Mouse (Mus musculus): ENCODE measurements at regions not wholly inside any gene's neighbourhood (a gene's known extent, or its start where the extent isn't known, plus 50 kb on each side); places are given as distances from the start of the nearest gene placed in this dataset.

DNA sequence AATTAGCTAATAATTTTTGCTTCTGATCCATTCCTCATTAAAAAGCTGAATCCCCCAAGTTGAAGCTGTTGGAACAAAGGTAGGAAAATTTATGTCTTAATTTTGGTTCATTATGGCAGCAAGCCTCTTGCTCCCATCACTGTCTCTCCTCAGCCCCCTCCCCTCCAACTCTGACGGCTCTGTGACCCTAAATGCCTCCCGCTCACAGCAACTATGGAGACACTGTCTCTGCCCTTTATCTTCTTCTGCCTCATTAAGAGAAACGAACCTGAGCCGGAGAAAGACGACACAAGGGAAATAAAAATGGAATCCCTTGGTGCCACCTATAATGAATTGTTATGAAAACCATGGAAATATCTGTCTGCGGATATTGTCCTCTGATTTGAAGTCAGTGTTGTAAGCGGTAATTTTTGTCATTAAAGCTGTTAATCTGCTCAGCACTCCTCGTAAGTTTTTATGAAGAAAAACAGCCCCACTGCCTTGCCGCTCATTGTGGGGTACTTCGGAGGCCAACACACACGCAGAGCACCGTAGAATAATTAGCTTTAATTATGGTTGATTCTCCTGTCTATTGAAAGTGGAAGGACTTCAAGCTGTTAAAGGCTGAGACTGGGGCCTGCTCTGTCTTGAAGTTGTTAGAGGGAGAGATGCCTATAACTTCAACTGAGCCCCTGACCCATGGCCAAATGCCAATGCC lies 208.1 kb upstream of the Clint1 start:
- DNase-seq (ENCODE audit: low spot score in 2 of 2) = no peak

DNA sequence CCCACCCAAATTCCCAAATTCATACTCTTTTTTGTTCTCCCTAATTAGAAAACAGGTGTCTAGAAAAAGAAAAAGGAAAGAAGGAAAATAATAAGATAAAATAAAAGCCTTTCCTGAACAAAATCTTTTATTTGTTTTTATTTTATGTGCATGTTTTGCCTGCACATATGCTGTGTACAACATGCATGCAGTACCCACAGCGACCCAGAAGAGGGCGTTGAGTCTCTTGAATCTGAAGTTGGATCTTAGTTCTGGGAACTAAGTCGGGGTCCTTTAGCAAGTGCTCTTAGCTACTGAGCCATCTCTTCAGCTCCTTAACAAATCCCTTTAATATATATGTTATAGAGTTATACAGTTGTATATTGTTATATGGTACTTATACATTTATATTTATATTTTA lies 206.0 kb upstream of the Clint1 start:
- no peak for DNase-seq (ENCODE audit: low spot score in 2 of 2)

DNA sequence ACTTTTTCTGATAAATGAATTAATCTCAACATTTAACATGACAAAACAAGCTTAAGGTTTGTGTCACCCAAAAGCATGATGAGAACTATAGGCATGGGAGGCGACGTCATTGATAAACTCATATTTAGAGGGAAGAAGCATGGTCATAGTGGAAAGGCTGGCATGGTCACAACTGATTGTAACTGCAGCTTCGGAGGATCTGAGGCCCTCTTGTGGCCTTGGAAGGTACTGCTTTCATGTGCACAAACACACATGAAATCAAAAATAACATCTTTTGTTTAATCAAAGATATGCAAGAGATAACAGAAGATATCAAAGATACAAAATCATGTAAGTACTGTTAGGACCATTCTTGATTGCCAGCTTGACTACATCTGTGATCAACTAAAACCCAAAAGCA lies 204.0 kb upstream of the Clint1 start:
- peak in 1 of 2 experiments; percentile 57 for DNase-seq (ENCODE audit: low spot score in 2 of 2)

DNA sequence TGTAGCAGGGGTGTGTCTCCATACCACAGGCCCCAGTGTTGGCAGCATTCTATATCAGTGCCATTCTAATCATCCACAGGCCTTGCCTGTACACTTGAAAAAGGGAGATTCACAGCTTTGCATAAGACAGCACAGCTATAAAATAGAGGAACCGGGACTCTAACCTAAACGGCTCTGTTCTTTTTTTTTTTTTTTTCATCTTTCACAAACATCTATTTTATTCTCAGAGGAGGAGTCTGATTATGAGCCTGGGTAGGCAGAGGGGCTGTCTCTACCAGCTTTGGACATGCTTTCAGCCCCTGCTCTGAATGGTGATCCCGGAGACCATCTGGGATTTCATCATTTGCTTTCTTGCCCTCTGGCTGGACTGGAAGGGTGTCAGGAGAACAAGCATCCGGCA lies 195.6 kb upstream of the Clint1 start:
- DNase-seq (ENCODE audit: low spot score in 2 of 2) = no peak

DNA sequence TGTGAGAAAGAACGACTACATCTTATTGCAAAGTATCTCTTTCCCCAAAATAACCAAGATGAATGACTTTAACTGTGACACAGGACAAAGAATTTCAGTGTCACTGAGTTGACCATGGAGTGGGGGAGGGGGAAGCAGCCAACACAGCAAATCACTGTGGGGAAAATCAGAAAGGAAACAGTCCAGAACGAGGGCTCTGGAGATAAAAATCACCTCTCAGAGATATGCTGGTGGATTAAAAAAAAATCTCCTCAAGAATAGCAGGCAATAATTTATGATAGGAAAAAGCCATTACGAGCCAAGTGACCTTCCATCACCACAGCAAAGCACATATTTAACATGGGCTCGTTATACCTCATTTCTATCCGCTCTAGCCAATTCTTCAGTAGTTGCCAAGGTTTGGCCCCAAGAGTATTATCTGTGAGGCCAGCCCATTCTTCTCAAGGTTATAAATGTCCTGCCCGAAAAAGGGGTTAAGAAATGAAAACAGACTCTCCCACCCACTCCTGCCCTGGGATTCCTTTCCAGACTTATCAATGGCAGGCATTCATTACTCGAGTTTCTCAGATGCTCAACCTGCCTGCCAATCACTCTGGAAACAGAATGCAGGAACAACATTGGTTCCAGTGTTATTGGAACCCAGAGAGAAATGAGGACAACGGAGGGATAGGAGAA lies 181.6 kb upstream of the Clint1 start:
- no peak for DNase-seq (ENCODE audit: low spot score in 2 of 2)

DNA sequence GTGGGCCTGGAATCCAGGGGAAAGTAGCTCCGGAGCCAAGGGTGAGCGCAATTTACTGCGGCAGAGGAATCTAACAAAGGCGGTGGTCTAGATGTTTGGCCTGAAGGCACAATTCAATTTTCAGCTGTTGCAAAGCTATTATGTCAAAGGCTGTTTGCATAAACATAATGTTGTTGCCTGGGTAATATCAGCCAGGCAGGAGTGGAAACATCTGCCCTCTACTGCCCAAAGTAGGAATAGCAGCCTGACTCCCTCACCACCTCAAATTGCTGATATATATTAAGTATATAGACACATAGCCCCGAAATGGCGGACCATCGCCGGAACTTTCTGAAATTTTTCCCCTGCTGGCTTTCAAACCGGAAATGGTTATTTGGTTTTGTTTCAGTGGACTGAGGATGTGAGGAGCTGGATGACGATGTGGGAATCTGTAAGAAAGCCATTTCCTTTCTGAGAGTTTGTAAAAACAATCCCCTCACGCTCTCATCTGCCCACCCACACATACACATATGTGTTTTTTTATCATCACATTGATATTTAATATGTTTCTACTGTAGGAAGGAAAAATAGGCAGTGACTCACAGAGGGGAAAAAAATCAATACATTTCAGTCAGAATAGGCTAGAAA lies 173.1 kb upstream of the Clint1 start:
- DNase-seq (ENCODE audit: low spot score in 2 of 2) = peak; percentile 37 to 63

DNA sequence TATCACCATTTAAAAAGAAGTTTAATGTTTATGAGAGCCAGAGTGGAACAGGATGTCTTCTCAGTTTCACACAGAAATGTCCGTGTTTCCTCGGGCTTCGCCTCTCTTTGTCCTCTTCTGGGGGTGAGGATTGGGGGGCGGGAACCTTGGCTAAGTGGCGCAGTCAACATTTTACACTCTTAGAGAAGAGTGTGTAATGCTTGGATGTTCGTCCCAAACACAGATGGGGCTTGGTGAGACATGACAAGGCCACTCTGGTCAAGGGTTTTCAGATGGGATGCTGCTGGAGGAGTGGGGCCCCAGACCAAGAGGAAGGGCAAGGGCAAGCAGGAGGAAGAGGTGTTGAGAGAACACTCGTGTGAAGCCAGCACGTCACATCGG lies 172.6 kb upstream of the Clint1 start:
- no peak for DNase-seq (ENCODE audit: low spot score in 2 of 2)

DNA sequence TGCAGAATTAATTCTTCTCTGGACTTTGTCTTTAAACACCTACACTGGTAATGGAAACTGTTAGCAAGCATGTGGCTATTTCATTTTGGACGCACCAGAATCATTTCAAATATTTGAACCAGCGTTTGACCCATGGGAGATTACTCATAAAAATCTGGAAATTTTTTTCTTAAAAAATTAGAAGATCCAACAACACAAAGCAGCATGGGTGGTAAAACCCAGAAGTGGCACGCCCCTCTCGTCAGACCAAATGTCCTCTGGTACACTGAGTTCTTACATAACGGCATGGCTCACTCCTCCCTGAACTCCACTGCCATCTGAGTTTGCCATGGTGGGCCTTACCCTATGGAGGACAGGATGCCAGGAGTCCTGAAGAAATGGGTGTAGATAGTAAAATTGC lies 166.3 kb upstream of the Clint1 start:
- no peak for DNase-seq (ENCODE audit: low spot score in 2 of 2)

DNA sequence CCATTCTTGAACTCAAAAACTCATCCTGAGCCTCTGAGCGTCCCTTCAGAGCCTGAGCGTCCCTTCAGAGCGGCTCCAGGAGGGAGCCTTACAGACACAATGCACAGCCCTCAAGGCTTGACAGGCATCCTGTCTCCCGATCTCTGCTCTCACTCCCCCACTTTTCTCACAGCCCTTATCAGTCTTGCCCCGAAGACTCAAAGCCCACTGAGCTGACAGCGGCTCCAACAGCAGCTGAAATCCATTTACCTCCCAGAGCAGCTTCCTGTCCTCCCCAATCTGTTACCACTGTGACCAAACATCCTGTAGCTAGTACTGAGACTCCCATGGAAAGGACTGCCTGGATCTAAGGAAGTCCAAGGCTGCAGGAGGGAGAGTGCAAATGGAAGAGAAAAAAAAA lies 158.6 kb upstream of the Clint1 start:
- no peak for DNase-seq (ENCODE audit: low spot score in 2 of 2)

DNA sequence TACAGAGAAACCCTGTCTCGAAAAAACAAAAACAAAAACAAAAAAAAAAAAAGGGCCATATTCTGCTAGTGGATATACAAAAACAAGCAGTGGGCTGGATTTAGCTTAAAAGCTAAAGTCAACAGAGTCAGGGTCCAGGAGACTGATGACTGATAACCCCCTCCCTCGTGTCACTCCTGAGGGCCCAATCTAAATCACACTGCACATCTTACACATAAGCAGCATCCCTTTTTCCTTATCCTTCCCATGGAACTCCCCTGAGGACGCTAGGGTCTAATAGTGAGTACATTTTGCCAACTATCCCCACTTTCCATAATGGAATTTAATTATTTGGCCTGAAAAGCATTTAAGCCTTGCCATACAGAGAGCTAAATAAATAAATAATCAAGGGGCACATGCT lies 150.3 kb upstream of the Clint1 start:
- DNase-seq (ENCODE audit: low spot score in 2 of 2) = no peak

DNA sequence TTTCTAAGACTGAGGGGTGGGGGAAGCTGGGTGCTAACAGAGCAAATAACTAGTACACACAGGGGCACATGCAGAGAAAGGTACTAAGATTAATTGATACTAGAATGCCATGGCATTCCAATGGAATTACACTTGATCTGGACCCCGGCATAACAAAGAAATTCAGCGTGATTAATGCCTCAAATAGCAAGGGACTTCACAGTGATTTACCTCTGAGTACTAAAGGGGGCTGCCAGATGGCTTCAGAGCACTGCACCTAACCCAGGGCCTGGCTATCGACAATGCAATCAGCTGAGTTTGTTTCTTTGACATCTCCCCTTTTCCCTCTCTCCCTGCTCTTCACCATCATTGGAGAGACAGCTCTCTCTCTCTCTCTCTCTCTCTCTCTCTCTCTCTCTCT lies 148.9 kb upstream of the Clint1 start:
- DNase-seq (ENCODE audit: low spot score in 2 of 2) = no peak

DNA sequence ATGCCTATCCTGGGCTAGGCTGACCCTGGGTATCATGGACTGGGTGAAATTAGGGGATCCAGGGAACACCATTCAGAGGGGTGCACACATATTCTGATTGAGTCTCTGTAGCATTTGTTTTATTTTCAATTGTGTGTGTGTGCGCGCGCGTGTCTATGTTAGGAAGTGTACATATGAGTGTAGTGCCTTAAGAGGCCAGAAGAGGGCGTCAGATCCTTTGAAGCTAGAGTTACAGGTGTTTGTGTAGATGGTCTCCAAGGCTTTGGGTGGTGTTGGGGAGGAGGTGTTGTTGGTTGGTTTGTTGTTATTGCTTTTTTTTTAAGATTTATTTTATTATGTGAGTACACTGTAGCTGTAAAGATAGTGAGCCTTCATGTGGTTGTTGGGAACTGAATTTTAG lies 147.4 kb upstream of the Clint1 start:
- no peak for DNase-seq (ENCODE audit: low spot score in 2 of 2)

DNA sequence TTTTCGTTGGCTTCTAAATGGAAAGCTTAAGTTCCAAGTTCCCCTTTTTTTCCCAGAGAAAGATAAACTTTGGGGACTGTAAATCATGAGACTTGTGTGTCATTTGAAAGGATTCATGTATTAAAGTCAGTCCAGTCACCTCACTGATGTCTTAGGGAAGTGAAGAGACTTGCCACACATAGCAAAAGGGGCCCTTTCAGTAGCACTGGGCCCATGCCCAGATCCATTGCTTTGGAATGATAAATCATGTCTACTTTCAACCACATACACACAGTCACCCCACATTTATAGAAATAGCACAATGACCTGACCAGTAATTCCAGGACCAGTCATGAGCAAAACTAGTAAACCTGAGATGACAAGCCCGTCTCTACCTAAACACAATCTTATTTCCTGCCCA lies 133.2 kb upstream of the Clint1 start:
- DNase-seq (ENCODE audit: low spot score in 2 of 2) = no peak

DNA sequence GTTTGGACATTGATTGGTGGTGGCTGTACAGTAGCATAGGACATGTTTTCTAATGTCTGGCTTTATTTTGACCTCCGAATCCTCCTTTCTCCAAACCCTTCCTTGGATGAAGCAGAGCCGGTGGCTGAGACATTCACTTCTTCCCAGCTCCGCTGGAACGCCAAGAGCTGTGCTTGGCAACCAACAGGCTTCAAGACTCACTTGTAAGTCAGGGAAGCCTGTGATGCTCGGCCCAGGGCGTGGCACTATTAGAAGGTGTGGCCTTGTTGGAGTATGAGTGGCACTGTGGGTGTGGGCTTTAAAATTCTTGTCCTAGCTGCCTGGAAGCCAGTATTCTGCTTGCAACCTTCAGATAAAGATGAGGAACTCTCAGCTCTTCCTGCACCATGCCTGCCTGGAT lies 132.0 kb upstream of the Clint1 start:
- DNase-seq (ENCODE audit: low spot score in 2 of 2) = no peak

DNA sequence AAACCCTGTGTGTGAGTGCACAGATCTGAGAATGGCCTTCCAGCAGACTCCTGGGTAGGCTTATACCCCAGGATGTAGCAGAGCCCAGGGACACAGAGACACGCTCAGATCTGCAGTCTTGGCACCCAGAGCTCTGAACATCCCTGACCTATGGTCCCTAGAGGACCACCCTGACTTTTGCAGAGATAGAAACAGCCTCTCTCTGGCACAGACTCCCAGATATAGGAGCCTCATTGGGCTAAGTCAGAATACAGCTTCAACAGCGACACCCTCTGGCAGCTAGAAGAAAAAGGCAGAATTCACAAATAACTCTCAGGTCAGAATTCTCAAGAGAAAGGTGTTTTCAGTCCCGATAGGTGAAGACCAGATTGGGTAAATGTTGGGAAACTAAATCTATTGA lies 115.3 kb upstream of the Clint1 start:
- peak in 1 of 2 experiments; percentile 21 for DNase-seq (ENCODE audit: low spot score in 2 of 2)

DNA sequence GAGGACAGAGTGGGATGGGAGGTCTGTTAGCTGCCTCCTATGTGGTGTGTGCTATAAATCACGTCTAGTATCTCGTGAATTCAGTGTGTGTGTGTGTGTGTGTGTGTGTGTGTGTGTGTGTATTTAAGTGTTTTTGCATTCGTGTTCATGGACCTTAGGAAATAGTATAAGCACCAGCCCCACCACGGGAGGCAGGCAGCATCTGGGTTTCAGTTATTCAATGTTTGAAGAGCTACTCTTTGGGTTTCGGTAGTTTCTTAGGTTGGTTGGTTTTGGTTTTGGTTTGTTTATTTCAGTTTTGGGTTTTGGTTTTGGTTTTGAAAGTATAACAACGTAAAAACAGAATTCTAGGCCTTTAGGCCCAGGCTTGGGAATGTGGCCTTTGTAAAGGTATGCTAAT lies 113.5 kb upstream of the Clint1 start:
- no peak for DNase-seq (ENCODE audit: low spot score in 2 of 2)

DNA sequence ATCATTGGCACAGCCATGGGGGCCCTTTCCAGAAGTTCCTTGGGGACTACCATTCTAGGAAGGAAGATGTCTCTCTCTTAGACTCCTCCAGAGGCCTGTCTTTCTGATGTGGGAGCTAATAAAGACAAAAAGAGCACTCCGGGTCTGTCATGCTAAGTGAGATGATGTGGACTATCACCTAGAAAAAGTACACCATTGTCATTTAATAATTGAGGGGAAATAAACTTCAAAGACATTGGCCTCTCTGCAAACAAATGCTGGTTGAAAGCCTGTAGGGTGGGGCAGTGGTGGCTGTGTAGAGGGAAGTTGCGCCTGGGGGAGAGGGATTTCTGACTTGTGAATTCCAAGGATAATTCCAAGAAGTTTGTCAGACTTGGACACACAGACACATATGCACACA lies 105.9 kb upstream of the Clint1 start:
- DNase-seq (ENCODE audit: low spot score in 2 of 2) = no peak

DNA sequence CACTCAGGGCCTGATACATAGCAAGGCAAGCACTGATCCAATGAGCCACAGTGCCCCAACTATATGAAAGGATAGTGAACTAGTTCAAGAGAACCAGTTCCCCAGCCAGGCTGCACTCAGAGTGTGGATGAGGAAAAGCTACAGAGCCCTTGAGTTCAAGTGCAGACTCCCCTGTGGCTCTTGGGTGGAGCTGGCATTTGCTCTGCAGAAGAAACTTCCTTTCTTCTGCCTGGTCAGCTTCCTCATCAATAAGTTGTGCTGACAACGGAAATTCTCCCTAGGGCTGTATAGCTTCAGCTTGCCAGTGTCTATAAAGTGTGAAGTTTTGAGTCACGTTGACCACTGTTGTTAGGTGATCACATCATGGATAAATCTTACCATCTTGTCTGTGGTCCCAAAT lies 101.6 kb upstream of the Clint1 start:
- no peak for DNase-seq (ENCODE audit: low spot score in 2 of 2)

DNA sequence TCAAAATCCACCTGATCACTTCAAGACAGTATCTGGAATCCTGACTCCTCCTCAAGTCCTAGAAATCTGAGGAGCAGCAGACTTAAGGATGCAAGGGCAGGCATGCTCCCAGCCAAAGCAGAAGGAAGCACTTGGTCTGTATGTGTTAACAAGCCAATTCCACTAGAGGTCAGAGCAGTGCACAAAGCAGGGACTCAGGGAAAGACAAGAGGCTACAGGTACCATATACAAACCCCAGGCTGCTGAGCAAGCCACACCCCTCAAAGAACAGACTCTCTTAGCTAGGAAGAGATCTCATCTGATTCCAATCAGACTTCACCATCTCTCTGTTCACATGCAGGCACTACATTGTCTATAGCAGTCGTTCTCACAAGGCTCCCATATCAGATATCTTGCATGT lies 99.6 kb upstream of the Clint1 start:
- DNase-seq (ENCODE audit: low spot score in 2 of 2) = peak in 1 of 2 experiments; percentile 34

DNA sequence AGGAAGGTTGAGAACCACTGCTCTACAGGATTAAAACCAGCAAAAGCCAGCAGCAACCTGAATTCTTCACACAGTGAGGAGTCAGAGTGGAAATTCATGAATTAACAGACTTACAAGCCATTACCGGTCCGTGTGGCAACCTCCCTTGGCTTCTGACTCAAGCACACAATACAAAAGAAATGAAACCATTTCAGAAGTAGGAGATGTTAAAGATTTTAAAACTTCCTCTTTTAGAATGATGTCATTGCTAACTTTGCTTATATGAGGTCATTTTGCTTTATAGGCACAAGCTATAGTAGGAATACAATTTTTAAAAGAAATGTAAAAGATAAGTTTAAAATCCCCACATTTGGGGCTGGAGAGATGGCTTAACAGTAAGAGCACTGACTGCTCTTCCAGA lies 99.1 kb upstream of the Clint1 start:
- DNase-seq (ENCODE audit: low spot score in 2 of 2) = no peak

DNA sequence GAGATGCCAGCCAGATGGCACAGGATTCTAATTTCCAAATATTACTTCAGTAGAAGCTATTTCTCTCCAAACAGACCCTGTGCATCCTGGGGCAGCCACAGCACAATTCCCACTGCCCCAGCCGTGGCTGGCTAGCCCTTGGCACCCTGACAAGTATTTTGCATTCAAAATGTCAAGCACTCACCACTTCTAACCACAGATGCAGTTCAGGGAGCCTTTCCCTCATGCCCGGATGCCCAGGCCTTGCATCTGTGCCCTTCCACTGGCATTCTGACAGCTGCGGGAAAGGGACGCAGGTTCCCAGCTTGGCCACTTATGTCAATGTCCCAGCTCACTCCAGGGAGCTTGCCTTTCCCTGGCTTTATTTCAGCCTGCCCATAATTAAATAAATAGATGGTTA lies 84.8 kb upstream of the Clint1 start:
- DNase-seq (ENCODE audit: low spot score in 2 of 2) = no peak

DNA sequence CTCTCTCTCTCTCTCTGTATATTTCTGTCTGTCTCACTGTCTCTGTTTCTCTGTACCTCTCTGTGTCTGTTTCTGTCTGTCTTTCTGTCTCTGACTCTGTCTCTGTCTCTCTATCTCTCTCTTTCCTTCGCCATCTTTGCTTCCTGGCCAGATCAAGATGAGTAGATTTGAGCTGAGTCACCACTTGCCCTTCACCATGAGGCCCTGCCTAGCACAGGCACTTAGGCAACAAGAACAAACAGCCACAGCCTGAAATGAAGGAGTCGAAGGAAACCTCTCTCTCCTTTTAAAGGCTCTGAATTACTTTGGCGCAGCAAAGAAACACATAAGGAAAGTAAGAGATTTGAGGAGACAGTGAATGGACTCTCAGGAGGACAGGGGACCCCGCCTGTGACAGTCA lies 69.4 kb upstream of the Clint1 start:
- DNase-seq (ENCODE audit: low spot score in 2 of 2) = no peak

DNA sequence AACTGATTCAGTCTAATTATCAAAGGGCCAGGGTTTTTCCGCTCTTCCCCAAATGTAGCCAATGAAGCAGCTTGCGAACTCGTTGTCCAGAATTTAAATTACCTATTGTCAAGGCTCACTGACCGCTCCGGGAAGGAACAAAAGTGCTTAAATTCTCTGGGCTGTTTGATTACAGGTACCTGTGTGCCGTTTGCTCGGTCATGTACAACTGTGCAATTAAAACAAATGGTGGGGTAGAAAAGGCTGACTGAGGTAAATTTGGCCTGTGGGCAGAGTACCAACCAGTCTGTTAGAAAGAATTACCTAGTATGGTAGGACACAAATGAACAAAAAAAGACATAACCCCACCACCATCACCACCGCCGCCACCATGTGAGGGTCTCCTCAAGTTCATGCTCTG lies 66.0 kb upstream of the Clint1 start:
- no peak for DNase-seq (ENCODE audit: low spot score in 2 of 2)

Measured in spleen, postnatal 10 days (tissue).